In the genomic region with DNA sequence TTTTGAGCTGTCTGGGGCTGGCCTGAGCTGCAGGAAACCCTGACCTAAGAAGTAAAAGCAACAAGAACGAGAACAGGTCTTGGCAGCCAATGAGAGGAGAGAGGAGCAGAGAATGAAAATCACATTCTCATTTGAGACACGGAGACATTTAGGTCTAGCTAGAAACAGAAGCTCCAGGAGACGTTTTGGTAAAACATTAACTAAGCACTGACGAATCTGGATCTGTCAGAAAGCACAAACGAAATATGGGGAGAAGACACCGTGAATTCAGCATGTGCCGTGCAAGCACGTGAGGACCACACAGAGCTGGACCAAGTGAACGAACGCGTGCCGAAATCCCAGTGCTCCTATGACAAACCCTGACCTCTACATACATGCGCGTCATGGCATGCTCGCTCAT, we compare ENCODE assay signal across 17 mouse cellular contexts.
"Had no signal": no experiment of that assay in that cellular context is flagged by ENCODE, and none has a peak within 500 bp of the region (broad histone marks: within the 10 kb centered on the region; RNA-seq: fewer than 3 reads in every experiment).

No protein-coding gene starts in this region.

- DNase-seq: lung, adult 2 months; lung, postnatal 14 days; lung, postnatal 36 days; right cerebral cortex, postnatal 14 days; thymus, adult 2 months; thymus, postnatal 25 days; thymus, postnatal 4 days had no signal

- H3K4me3 ChIP-seq: lung, embryonic 15.5 days; megakaryocyte, embryonic 14.5 days; midbrain, embryonic 13.5 days; midbrain, embryonic 15.5 days; neural tube, embryonic 12.5 days; stomach, embryonic 15.5 days had no signal

- H3K4me1 ChIP-seq: lung, embryonic 15.5 days; megakaryocyte, embryonic 14.5 days; midbrain, embryonic 13.5 days; midbrain, embryonic 15.5 days; neural tube, embryonic 12.5 days; stomach, embryonic 15.5 days had no signal

- ATAC-seq: lung, postnatal 0 days; midbrain, embryonic 13.5 days; midbrain, embryonic 15.5 days had no signal

- H3K9ac ChIP-seq: lung, embryonic 15.5 days; midbrain, embryonic 13.5 days; midbrain, embryonic 15.5 days; neural tube, embryonic 12.5 days; stomach, embryonic 15.5 days had no signal

- H3K27me3 ChIP-seq: lung, embryonic 15.5 days; megakaryocyte, embryonic 14.5 days; midbrain, embryonic 13.5 days; midbrain, embryonic 15.5 days; neural tube, embryonic 12.5 days; stomach, embryonic 15.5 days had no signal

- H3K27ac ChIP-seq: lung, embryonic 15.5 days; macrophage; midbrain, embryonic 13.5 days; midbrain, embryonic 15.5 days; neural tube, embryonic 12.5 days; stomach, embryonic 15.5 days; stomach, postnatal 0 days had no signal

- H3K9me3 ChIP-seq: lung, embryonic 15.5 days; megakaryocyte, embryonic 14.5 days; midbrain, embryonic 13.5 days; midbrain, embryonic 15.5 days; neural tube, embryonic 12.5 days; stomach, embryonic 15.5 days had no signal

- H3K4me2 ChIP-seq: lung, embryonic 15.5 days; midbrain, embryonic 11.5 days; midbrain, embryonic 13.5 days; midbrain, embryonic 15.5 days; neural tube, embryonic 12.5 days; stomach, embryonic 15.5 days had no signal
